Mouse (Mus musculus) c-Kit-positive CD71-negative TER-119-negative erythroid progenitor cells, embryonic 14.5 days (primary cell): ENCODE results near the gene Tmem74b.

Source experiments
- DNase-seq: peaks from one replicate; pipeline ENCODE4 v3.0.0-alpha.2; 2013; ENCODE audit warnings: low read depth

Gene Tmem74b

GRCm38 (mm10) chr2:151742084-151742483 is 40.3 kb downstream of the Tmem74b start:
- no peak for DNase-seq

GRCm38 (mm10) chr2:151742850-151743679 is 41.3 kb downstream of the Tmem74b start:
- DNase-seq: no peak

GRCm38 (mm10) chr2:151743845-151744244 is 42.0 kb downstream of the Tmem74b start, which contains the start of gene Psmf1:
Gene Psmf1 (minus strand): TSS chr2:151744186.
- DNase-seq: no peak

GRCm38 (mm10) chr2:151747847-151748705 is 46.3 kb downstream of the Tmem74b start:
- DNase-seq: peak; percentile 60

GRCm38 (mm10) chr2:151751330-151751729 is 49.5 kb downstream of the Tmem74b start:
- no peak for DNase-seq

- DNase-seq: no peak
Measured at GRCm38 (mm10) chr2:151756277-151757061, 54.7 kb downstream of the Tmem74b start.

- no peak for DNase-seq
Measured at GRCm38 (mm10) chr2:151757451-151757850, 55.6 kb downstream of the Tmem74b start.

- DNase-seq: no peak
Measured at GRCm38 (mm10) chr2:151758806-151759353, 57.1 kb downstream of the Tmem74b start.
